Mouse (Mus musculus) urinary bladder, postnatal 10 days (tissue): ENCODE measurements around the gene Micu2.

Experiments used
- DNase-seq: peaks from one replicate; pipeline ENCODE4 v3.0.0; 2022; ENCODE audit warnings: low spot score

The Micu2 gene

DNA sequence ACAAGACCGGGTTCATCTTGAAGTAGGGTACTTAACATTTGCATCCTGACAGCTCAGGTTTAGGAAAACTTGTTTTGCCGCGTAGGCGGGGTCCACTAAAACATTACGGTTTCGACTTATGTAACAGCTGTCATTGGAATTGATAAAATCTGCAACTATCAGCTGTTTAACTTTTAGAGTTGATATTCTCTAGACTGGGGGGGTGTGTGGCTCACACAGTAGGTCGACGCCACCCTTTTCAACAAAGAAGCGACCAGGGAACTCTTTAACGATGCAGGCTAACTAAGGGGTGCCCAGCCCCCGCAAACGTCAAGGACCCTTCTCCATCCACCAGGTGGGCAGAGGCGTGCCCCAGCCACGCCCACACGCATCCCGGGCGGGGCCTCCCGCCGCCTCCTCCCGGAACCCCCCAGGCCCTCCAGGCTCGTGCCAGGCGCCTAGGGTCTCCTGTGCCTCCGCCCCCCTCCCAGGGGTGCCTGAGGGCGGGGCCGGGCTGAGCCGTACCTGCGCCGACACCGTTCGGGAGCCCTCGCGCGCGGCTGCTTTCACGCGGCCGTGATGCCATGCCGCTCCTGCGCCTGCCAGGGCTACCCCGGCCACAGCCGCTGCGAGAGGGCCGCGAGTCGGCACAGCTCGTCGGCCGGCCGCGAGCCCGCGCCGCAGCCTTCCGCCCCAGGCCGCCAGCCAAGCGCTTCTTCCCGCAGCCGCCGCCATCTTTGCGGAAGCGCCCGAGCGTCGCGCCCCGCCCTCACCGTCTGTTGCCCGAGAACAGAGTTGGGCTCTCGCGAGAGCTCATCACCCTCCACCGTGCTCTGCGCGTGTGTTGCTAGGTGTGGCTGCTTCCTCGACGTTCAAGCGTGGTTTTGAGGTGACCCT is at the start of gene Micu2:
Gene Micu2, minus strand, starts transcription at position 737 of the 876 bp plus-strand sequence.
- DNase-seq: peak; percentile 41

GRCm38 (mm10) chr14:58046639-58047284 is 47.7 kb upstream of the Micu2 start:
- no peak for DNase-seq

- no peak for DNase-seq
Observed at GRCm38 (mm10) chr14:58036174-58036573, 37.1 kb upstream of the Micu2 start.

GRCm38 (mm10) chr14:58034567-58034966 is 35.5 kb upstream of the Micu2 start:
- DNase-seq: no peak

DNA sequence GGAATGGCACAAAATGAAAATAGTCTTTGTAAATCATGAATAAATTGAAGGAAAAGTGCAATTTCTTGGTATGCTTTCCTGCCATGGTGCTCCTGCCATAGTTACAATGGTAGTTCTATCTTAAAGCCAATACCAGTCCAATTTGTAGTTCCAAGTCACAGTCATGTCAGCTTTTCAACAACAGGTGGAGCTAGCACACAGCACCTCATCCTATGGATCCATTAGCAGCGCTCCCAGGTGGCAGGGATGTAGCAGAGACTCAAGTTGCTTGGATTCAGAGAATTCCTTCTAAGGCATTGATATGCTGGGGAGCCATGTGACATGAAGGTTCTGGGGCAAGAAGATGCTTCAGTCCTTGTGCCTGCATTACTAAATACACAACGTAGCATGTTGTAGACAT is 19.8 kb upstream of the Micu2 start:
- DNase-seq: no peak

- DNase-seq: no peak
Observed at GRCm38 (mm10) chr14:58003852-58004251, 4.8 kb upstream of the Micu2 start.

DNA sequence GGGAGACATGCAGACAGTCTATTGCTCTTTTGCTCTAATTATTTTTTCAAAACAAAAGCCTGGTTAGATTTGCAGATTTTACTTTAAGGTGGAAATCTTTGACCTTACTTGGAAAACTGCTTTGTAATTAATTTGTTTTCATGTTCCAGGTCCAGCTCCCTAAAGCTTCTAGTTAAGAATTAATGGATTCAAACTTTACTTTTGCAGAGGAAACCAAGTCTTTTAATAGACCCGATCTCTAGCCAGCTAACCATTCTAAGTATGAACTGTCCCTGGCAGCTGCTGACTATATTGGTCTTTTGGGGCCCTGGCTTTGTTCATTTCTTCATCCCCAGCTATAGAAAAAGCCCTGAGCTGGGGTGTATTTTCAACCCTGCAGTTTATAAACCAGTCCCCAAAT is 3.1 kb upstream of the Micu2 start:
- no peak for DNase-seq

DNA sequence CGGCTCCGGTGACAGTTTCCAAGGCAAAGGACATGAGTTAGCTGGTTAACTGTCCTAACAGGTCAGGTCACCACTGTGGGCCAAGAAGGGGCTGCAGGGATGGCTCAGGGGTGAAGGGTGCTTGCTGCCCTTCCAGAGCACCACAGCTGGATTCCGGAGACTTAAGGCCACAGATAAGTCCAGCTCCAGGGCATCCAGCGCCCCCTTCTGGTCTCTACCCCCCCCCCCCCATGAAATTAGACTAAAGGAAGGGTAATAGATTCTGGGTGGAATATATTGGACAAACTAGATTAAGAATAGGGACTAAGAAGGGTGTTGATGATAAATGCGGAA is 306 bp upstream of the Micu2 start:
- DNase-seq: no peak

DNA sequence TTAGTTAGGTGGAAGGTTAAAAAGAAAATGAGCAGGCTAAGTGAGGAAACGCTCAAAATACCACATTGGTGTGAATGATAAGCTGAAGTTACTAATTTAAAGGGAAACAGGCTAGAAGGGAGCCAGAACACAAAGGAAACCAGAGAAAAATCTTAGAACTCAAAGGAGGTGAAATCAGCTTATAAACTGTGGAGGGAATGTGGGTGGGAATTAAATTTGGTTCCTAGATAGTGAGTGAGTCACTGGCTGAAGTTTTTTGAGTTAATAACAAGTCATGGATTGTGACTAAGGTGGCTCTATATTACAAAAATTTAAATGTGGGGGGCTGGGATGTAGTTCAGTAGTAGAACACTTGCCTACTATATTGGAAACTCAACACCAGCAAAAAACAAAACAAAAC is 1.6 kb downstream of the Micu2 start:
- no peak for DNase-seq

DNA sequence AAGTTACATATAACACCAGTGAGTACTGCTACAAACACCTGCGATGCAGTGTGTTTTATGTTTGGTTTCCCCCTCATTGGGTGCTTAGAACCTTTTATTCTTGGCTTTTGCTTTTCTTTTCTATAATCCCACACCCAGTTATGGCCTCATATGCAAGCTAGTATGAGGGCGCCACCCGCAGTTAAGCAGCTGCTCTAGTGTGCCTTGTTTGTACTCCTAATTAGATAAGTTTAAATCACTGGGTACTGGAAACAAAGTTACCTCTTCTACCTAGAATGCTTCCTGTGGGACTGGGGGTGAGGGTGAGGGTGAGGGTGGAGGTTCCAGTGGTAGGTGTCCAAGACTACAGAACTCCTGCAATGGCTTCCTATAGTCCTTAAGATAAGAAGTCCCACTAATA is 2.9 kb downstream of the Micu2 start:
- no peak for DNase-seq

- no peak for DNase-seq
Observed at GRCm38 (mm10) chr14:57991761-57992160, 7.3 kb downstream of the Micu2 start.

GRCm38 (mm10) chr14:57989162-57989561 is 9.9 kb downstream of the Micu2 start:
- DNase-seq: no peak

- no peak for DNase-seq
Observed at GRCm38 (mm10) chr14:57985780-57986179, 13.3 kb downstream of the Micu2 start.

- DNase-seq: no peak
Observed at GRCm38 (mm10) chr14:57982450-57982849, 16.6 kb downstream of the Micu2 start.

- DNase-seq: no peak
Observed at GRCm38 (mm10) chr14:57981720-57982418, 17.2 kb downstream of the Micu2 start.

- no peak for DNase-seq
Observed at GRCm38 (mm10) chr14:57980776-57981175, 18.3 kb downstream of the Micu2 start.

DNA sequence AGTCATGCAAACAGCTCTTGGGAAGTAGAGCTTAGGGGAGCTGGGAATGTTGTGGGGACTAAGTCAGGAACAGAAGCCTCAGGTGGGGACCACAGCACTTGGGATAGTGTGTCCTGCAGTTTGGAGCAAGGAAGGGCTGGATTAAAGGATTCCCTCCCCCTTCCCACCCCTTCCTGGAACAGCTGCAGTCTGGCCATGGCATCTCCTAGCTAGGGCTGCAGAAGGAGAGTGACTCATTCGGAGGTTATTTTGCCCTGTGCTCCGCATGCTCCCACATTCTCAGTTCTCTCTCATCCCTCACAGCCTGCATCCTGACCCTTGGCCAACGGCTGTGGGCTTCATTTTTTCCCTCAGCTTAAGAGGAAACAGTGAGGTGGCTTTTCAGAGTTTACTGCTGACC is 18.9 kb downstream of the Micu2 start:
- no peak for DNase-seq

- no peak for DNase-seq
Observed at GRCm38 (mm10) chr14:57978144-57978543, 20.9 kb downstream of the Micu2 start.

- no peak for DNase-seq
Observed at GRCm38 (mm10) chr14:57975656-57976055, 23.4 kb downstream of the Micu2 start.

- DNase-seq: no peak
Observed at GRCm38 (mm10) chr14:57971986-57972525, 27.0 kb downstream of the Micu2 start.

DNA sequence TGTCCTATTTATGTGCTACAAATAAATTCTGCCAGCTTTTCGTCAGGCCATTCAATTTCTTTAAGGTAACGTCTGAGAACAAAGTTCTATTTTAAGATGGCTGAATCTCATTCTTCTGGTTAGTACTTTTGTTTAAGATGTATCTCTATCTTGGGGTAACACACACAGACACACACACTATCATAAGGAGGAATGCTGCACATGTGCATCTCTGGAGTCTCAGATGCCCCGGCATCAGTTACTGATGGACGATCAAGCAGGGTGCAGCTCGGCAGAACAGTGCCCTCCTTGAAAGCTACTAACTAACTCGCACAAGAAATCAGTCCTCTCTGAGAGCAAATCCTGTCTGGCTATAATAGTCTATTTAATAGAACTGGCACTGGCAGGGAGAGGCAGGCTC is 30.2 kb downstream of the Micu2 start:
- no peak for DNase-seq

DNA sequence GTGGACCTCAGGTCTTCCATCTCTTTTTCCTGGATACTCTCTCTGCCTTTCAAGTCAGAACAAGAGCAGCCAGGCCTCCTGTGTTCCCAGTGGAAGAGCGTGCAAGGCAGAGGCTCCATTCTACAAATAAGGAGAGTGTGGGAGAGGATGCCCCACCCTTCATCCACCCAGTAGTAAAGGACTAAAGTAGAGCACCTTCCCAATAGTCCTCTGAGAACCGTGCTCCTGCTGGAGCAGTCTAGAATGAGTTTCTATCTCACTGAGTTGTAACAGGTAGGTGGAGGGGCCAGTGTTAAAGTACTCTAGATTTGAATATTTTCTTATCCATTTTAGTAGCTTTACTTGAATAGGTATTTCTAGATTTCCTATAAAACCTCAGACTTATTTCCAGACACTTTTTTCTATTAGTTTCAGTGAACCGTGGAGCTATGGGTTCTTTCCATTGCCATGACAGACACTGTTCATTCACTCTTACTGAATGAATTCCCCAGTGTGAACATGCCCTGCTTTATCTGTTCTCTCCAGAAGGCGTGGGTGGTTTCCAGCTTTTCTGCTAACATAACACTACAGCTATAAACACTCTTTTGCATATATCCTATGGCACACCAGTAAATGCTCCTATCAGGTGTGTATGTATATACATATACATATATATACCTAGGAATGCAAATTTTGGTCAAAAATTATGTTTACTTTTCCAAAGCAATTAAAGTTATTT is 31.8 kb downstream of the Micu2 start:
- no peak for DNase-seq
